Mouse (Mus musculus) brain, embryonic 18.5 days (tissue): ENCODE measurements around the gene Gm7579.
"Not testable (repeated sequence)": the region's sequence is repeated elsewhere in the genome, so short reads cannot be mapped to it uniquely, and the experiment has no call there.

Experiments
- DNase-seq: peaks from one replicate; pipeline ENCODE4 v3.0.0-alpha.2; 2012; ENCODE audit warnings: low read depth, low spot score

Gene Gm7579

GRCm38 (mm10) chr7:142211559-142211958, at the start of gene Gm7579:
Gene Gm7579, plus strand, starts transcription at chr7:142211859.
- DNase-seq = no peak

DNA sequence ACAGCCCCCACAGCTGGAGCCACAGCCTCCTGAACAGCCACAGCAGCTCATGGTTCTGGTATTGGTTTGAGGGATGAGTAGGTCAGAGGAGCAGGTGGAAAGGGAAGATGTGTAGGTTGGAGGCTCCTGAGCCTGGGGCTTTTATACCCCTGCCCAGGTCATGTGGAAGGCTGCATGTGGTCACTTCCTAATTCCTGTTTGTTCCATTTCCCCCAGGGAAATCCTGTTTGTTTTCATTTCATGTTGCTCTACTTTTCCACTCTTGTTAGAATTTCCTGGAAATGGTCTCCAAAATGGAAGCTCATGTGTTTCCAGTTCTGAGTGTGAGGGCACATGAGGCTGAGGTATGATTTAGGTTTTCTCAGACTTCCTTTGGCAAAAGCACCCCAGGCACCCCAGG, 46.0 kb upstream of the Gm7579 start, which contains the start of gene Gm4553:
Gene Gm4553, minus strand, starts transcription at position 101 of the 400 bp plus-strand sequence.
- not testable (repeated sequence) for DNase-seq

DNA sequence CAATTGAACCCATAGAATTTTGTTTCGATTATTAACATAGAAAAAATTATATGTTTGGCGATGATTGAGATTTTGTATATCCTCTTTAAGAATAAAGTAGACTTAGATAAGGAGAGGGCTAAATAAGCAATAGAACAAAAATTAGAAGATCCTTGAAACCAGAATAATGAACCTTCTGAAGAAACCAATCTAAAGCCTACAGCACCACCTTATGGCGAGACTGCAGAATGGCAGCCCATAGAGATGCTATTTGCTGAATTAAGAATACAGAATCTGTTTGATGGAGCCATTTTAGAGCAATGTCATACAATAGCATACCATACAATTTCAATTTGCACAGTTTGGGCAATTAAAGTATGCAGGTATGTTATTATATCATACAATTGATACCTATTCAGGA, 41.8 kb upstream of the Gm7579 start:
- peak; percentile 14 for DNase-seq

DNA sequence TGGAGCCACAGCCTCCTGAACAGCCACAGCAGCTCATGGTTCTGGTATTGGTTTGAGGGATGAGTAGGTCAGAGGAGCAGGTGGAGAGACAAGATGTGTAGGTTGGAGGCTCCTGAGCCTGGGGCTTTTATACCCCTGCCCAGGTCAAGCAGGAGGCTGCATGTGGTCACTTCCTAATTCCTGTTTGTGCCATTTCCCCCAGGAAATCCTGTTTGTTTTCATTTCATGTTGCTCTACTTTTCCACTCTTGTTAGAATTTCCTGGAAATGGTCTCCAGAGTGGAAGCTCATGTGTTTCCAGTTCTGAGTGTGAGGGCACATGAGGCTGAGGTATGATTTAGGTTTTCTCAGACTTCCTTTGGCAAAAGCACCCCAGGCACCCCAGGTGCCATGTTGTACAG, 35.8 kb upstream of the Gm7579 start, which contains the start of gene Krtap5-2:
Gene Krtap5-2, minus strand, starts transcription at position 101 of the 400 bp plus-strand sequence.
- not testable (repeated sequence) for DNase-seq

DNA sequence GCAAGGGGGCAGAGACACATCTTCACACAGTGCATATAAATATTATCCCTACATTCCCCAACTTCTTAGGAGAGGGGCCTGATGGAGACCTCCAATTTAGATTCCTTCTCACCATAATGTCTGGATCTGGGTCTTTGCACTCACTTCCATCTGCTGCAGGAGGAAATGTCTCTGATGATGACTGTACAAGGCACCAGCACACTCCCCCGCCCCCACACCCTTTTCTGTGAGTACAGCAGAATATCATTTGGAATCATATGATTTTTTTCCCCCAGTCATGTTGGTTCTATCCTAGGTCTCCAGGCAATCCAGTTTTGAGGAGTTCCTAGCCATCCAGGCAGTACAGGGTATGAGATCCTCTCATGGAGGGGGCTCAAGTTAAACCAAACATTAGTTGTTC, 33.0 kb upstream of the Gm7579 start:
- DNase-seq = no peak

DNA sequence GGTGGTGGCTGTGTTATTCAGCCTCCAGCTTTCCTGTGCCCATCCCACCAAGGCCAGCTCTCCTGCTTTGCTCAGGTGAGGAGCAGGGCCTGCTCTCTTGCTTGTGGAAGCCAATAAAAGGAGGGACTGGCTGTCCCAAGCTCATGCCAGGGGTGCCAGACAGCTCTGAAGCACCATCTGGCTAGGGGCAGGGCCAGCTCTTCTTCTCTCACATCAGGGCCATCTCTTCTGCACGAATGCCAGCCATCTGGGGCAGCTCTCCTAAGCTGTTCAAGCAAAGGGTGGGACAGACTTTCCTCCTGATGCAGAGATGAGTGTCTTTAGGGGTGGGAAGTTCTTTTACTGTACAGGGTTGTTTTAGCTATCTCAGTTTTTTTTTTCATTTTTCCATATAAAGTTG, 30.6 kb upstream of the Gm7579 start:
- DNase-seq = no peak

DNA sequence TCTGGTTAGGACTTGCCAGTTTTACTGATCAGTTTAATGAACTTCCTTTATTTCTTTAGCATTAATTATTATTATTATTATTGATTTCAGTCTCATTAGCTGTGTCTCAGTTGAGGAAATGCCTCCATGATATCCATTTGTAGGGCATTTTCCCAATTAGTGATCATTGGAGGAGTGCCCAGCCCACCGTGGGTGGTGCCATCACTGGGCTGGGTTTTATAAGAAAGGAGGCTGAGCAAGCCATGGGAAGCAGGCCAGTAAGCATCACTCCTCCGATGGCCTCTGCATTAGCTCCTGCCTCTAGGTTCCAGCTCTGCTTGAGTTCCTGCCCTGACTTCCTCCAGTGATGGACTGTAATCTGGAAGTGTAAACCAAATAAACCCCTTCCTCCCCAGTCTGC, 23.5 kb upstream of the Gm7579 start:
- DNase-seq = no peak

GRCm38 (mm10) chr7:142190289-142190688, 21.4 kb upstream of the Gm7579 start, which contains the start of gene Gm10153:
Gene Gm10153, minus strand, starts transcription at chr7:142190389.
- DNase-seq = no peak

GRCm38 (mm10) chr7:142198748-142199147, 12.9 kb upstream of the Gm7579 start:
- no peak for DNase-seq

GRCm38 (mm10) chr7:142201064-142201463, 10.6 kb upstream of the Gm7579 start, which contains the start of gene Krtap5-3:
Gene Krtap5-3, plus strand, starts transcription at chr7:142201364.
- no peak for DNase-seq

- no peak for DNase-seq
These were observed 6.2 kb upstream of the Gm7579 start for GRCm38 (mm10) chr7:142205488-142205887.

DNA sequence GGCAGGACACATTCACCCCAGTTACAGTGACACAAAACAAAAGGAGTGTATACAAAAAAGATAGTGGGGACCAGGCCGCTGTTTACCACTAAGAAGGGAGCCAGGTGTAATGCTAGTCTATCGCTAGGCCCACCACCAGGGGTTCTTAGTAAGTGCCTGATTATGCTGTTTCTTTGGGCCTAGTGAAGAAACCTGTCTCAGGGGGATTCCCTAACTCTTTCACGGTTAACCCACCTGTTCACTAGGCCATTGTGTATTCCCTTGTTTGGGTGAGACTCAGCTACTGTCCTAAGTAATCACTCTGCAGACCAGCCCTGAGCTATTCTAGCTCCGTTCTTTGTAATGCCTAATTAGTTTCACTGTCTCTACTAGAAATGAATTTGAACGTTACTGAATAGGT, 4.8 kb upstream of the Gm7579 start:
- DNase-seq = not testable (repeated sequence)

GRCm38 (mm10) chr7:142212136-142212535, 477 bp downstream of the Gm7579 start:
- DNase-seq = not testable (repeated sequence)

- DNase-seq = no peak
These were observed 12.9 kb downstream of the Gm7579 start for GRCm38 (mm10) chr7:142224518-142224917.

DNA sequence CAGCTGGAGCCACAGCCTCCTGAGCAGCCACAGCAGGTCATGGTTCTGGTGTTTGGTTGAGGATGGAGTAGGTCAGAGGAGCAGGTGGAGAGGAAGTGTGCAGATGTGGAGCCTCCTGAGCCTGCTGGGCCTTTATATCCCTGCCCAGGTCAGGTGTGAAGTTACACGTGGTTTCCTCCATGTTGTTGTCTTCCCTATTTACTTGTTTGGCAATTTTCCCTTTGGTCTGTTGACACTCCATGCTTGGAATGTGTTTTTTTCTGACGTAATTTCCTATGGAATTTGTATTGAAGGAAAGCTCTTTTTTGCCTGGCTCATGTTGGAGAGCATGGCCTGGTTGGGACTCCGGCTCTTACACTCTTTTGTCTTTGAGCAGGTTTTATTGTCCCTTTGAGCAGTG, 18.2 kb downstream of the Gm7579 start, which contains the start of gene Krtap5-5:
Gene Krtap5-5, minus strand, starts transcription at position 101 of the 400 bp plus-strand sequence.
- not testable (repeated sequence) for DNase-seq

GRCm38 (mm10) chr7:142231540-142231939, 19.9 kb downstream of the Gm7579 start:
- no peak for DNase-seq

DNA sequence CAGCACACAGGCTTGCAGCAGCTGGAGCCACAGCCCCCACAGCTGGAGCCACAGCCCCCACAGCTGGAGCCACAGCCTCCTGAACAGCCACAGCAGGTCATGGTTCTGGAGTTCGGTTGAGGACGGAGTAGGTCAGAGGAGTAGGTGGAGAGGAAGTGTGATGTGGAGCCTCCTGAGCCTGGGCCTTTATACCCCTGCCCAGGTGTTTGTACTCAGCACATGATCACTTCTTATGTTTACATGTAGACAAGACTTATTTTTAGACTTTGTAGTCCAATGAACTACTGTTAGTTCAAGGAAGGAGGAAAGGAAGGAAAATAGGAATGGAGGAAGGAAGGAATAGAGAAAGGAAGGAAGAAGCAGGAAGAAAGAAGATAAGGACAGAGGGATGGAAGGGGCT, 29.3 kb downstream of the Gm7579 start, which contains the start of gene Gm40460:
Gene Gm40460, minus strand, starts transcription at position 101 of the 400 bp plus-strand sequence.
- DNase-seq = no peak

DNA sequence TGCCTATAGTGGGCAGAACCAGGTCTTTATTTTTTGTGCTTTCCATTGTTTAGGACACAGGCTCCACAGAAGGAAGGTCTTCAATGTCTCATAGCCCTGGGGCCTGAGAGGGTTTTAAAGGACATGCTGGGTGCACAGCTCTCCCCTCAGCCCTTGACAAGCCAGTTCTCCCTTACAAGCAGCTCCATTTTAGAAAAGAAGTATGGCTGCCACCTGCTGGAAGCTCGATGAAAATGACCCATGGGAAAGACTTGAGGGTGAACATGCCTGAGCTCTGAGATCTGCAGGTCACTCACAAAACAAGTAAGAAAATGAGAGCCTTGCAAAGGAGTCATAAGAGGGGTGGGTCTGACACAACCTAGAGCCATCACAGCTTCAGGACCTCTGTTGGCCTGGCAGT, 38.2 kb downstream of the Gm7579 start:
- no peak for DNase-seq

DNA sequence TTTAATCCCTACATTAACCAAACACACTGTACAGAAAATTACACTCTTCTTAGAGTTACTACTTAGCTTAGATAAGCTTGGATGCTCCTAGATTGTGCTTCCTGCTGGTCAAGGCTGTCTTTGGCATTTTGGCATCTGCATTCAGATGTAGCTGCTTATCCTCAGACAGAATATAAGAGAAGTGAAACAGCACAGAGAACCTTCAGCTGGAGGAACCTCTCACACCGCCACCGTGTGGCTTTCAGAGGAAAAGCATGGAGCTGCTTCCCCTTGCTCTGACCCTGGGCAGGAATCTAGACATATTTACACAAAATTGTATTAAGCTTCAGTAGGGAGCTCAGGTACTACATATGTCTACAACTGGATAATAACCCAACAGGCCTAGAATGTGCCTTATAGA, 43.9 kb downstream of the Gm7579 start:
- DNase-seq = no peak

DNA sequence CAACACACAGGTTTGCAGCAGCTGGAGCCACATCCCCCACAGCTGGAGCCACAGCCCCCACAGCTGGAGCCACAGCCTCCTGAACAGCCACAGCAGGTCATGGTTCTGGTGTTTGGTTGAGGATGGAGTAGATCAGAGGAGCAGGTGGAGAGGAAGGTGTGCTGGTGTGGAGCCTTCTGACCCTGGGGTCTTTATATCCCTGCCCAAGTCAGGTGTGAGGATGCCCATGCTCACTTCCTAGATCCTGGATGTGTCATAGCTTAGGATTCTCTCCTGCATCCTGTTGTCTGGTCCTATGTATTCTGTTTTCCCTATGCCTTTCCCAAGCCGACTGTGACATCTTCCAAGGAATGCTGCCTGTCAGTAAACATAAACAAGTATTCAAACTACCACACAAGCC, 46.6 kb downstream of the Gm7579 start, which contains the start of gene Gm2431:
Gene Gm2431, minus strand, starts transcription at position 101 of the 400 bp plus-strand sequence.
- DNase-seq = not testable (repeated sequence)
